Mouse (Mus musculus) kidney, adult 2 months (tissue): Measurements from ENCODE around the gene Adam8.

Source experiments
- CTCF ChIP-seq: fragments of 200-500 bp; conservative IDR thresholded peaks from 2 replicates; pipeline ENCODE4 v1.5.1; 2011; ENCODE audit warnings: low read depth, mild to moderate bottlenecking, control low read depth, low read length, moderate library complexity, mixed read lengths; ENCODE audit not compliant: insufficient read depth, insufficient read length
- POLR2A ChIP-seq: fragments of 200-500 bp; IDR thresholded peaks from one replicate; pipeline ENCODE4 v1.6.1; 2011; ENCODE audit warnings: low read depth, low read length, control low read depth

DNA sequence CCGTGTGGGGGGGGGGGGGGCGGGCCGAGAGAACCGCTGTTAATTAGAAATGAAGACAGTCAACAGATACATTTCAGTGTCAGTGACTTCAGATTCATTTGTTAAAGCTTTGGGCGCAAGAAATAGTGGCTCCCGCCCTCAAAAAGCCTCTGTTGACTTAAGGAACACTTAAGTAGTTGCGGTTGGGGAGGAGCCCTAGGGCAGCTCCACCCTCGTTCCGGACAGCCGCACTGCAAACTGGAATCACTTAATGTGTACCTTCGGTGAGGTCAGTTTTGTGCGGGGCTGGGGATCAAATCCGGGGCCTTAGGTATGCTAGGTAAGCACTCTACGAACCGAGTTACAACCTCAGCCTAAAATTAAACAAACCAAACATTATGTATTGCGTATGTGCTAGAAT, 41.3 kb downstream of the Adam8 start:
- no peak for TF ChIP-seq CTCF
- TF ChIP-seq POLR2A: no peak
